14 mouse cellular contexts compared by ENCODE assay signal in genomic region chr11:101661191-101661590, GRCm38 (mm10).
"Had no signal": no experiment of that assay in that cellular context is flagged by ENCODE, and none has a peak within 500 bp of the region (broad histone marks: within the 10 kb centered on the region; RNA-seq: fewer than 3 reads in every experiment).

No protein-coding gene starts in this region.

- DNase-seq: kidney, postnatal 10 days; layer of hippocampus, adult 9-11 months; liver; lung, adult 2 months; lung, postnatal 14 days; thymus, adult 18-20 months; thymus, postnatal 36 days had no signal

- H3K4me2 ChIP-seq: intestine, embryonic 15.5 days; limb, embryonic 13.5 days; liver, embryonic 15.5 days; midbrain, embryonic 12.5 days had no signal

- H3K27me3 ChIP-seq: intestine, embryonic 15.5 days; limb, embryonic 13.5 days; liver, embryonic 15.5 days had no signal

- H3K36me3 ChIP-seq: intestine, embryonic 15.5 days; limb, embryonic 10.5 days; limb, embryonic 13.5 days; liver, embryonic 15.5 days; midbrain, embryonic 12.5 days had no signal

- ATAC-seq: intestine, embryonic 15.5 days had no signal

- H3K27ac ChIP-seq: intestine, embryonic 15.5 days; layer of hippocampus, adult 2 months; limb, embryonic 10.5 days; limb, embryonic 13.5 days; liver, embryonic 15.5 days; macrophage; midbrain, embryonic 12.5 days had no signal

- H3K4me3 ChIP-seq: intestine, embryonic 15.5 days; layer of hippocampus, adult 2 months; limb, embryonic 10.5 days; limb, embryonic 13.5 days; liver, embryonic 15.5 days; midbrain, embryonic 12.5 days had no signal

- H3K9ac ChIP-seq: intestine, embryonic 15.5 days; limb, embryonic 13.5 days; liver, embryonic 15.5 days; midbrain, embryonic 12.5 days had no signal

- H3K9me3 ChIP-seq: intestine, embryonic 15.5 days; limb, embryonic 10.5 days; limb, embryonic 13.5 days; liver, embryonic 15.5 days; midbrain, embryonic 12.5 days had no signal
